Mouse (Mus musculus): ENCODE measurements around the gene Ech1. TPM values are rescaled to one million over a fixed set of nuclear protein-coding genes. Genes with fewer than 3 reads are reported as not detected.

Ech1 gene
- polyA plus RNA-seq, 1 experiment from 2014 or later = 175 TPM

DNA sequence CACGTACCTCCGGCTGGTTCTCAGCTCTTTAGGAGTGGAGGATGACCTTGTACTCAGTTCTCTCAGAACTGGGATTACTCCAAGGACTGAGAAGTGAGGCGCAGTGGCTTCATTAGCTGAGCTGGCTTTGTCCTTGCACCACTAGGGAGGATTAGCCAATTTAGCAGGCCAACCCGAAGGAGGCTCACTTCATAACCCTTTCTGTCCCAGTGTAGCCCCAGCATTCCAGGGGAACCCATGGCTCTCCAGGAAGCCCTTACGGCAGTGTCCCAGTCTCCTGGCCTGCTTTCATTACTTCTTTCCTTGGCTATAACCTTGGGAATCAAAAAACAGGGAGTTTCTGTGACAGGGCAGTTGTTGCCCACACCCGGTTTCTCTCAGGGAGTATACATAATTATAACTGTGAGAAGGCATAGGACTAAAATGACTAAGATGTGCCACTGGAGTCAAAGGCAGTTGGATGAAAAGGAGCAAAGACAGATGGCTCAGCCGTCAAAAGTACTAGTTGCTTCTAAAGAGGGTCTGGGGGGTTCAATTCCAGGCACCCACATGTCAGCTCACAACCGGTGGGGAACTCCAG is 17.3 kb upstream of the Ech1 start:
- H3K9me3 ChIP-seq = no peaks in the 10 kb centered on the region
- WGBS = 38% methylated on average over 7 of the region's 8 CpGs
- H3K27ac ChIP-seq = peak overlapping the region; percentile 100
- H3K36me3 ChIP-seq = no peaks in the 10 kb centered on the region; the same call in 1 of the 2 replicates
- no peaks in the 10 kb centered on the region for H3K27me3 ChIP-seq (replicated peaks)
- no peak for ATAC-seq (ENCODE audit: insufficient read depth, low FRiP score, low read depth)
- H3K4me2 ChIP-seq = peak overlapping the region; percentile 94
- peak overlapping the region; percentile 87; the same call in 1 of the 2 replicates for H3K9ac ChIP-seq
- H3K4me3 ChIP-seq (replicated peaks) = peak overlapping the region; percentile 74
- H3K4me1 ChIP-seq = peaks cover 25% of the 10 kb centered on the region

DNA sequence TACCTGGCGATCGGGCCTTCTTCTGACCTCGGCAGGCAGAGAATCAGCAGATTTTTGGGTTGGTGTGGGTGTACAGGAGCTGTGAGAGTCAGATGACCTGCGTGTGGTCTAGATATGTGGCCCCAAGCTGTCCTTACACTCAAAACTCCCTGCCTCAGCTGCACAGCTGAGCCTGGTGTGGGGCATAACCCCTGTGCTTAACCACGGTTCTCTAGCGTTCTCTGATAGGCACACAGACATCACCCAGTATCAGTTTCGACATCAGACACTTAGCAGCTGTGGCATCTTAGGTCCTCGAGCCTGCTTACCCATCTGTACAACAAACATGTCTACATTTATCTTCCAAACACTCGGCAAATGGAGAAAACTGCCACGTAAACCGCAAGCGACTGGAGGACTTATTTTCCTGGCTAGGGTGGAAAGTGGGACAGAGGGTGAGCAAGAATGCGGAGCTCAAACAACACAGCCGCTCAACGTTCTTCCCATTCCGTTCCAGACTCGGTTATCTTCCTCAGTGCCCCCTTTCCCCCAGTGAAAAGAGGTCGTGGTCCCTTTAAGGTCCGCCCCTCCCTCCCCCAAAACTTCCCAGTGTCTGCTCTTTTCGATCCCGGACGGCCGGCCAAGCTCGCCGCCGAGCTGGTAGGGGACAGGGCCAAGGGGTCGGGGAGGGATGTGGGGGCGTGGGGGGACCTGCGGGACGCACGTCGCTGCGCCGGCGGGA is 16.6 kb upstream of the Ech1 start, which contains the start of gene Hnrnpl:
TSS of gene Hnrnpl (plus strand) at position 321 of the 721 bp plus-strand sequence.
- Histone ChIP-seq H3K9me3 (no peaks in the 10 kb centered on the region), H3K4me3 (replicated peaks) (peak within 1 kb of the TSS; percentile 74), H3K27me3 (replicated peaks) (no peaks in the 10 kb centered on the region), H3K4me1 (peaks cover 25% of the 10 kb centered on the region), H3K36me3 (peaks cover 4% of the 10 kb centered on the region), H3K9ac (peak within 1 kb of the TSS; percentile 87), H3K27ac (peak within 1 kb of the TSS; percentile 100), H3K4me2 (peak within 1 kb of the TSS; percentile 94)
- 3% methylated on average over 35 of the region's 35 CpGs for WGBS
- ATAC-seq (ENCODE audit: insufficient read depth, low FRiP score, low read depth) = peak; percentile 1

DNA sequence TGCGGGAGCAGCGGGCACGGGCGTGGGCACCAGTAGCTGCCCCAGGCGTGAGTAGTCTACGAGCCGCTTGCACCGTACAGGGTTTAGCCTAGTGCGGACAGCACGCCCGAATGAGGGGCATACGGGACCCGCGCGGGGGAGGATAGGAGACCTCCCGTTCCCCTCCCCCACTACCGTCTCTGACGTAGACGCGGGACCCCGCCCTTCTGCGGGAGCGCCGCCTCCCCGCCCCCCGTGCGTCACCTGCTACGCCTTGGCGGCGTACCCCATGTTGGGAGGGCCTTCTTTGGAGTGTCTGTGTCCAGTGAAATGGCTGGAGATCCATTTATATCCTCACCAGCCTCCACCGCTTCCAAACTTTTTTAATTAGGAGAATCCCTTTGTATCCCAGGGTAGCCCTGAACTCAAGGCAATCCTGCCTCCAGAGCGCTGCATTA is 16.0 kb upstream of the Ech1 start:
- Histone ChIP-seq H3K4me2 (peak overlapping the region; percentile 94), H3K27ac (peak overlapping the region; percentile 100), H3K9ac (peak overlapping the region; percentile 87), H3K36me3 (peaks cover 10% of the 10 kb centered on the region), H3K9me3 (no peaks in the 10 kb centered on the region), H3K4me1 (peaks cover 26% of the 10 kb centered on the region), H3K27me3 (replicated peaks) (no peaks in the 10 kb centered on the region), H3K4me3 (replicated peaks) (peak overlapping the region; percentile 74)
- WGBS = under 1% methylated on average over 32 of the region's 32 CpGs
- peak; percentile 72 for ATAC-seq (ENCODE audit: insufficient read depth, low FRiP score, low read depth)

DNA sequence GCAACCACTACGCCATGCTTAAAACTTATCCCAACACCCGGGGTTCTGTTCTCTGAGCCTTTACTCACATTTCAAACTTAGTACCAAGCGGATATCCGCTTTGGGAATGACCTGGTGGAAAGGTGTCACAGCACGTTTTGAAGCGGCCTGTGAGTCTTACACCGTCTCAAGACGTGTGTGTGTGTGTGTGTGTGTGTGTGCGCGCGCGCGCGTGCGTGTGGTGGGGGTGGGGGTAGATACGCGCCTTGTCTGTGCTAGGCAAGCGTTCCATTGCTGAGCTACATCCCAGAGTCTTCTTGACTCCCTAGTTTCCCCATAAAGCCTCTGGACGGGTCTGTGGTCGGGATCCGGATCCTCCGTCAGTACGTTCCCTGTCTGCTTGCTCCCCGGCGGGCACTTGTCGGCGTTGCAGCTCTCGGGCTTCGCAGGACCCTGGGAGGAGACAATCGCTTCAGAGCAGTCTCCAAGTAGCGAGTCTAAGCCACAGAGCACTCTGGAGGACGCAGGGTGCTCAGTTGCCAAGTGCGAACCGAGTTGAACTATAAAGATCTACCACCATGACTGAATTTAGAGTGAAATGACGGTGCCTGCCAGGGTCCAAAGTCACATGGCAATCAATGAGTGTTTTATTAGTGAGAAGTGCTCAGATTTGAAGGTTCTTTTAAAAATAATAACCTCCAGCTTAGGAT is 15.5 kb upstream of the Ech1 start:
- WGBS = under 1% methylated on average over 35 of the region's 35 CpGs
- Histone ChIP-seq H3K4me1 (peaks cover 30% of the 10 kb centered on the region), H3K27me3 (replicated peaks) (no peaks in the 10 kb centered on the region)

DNA sequence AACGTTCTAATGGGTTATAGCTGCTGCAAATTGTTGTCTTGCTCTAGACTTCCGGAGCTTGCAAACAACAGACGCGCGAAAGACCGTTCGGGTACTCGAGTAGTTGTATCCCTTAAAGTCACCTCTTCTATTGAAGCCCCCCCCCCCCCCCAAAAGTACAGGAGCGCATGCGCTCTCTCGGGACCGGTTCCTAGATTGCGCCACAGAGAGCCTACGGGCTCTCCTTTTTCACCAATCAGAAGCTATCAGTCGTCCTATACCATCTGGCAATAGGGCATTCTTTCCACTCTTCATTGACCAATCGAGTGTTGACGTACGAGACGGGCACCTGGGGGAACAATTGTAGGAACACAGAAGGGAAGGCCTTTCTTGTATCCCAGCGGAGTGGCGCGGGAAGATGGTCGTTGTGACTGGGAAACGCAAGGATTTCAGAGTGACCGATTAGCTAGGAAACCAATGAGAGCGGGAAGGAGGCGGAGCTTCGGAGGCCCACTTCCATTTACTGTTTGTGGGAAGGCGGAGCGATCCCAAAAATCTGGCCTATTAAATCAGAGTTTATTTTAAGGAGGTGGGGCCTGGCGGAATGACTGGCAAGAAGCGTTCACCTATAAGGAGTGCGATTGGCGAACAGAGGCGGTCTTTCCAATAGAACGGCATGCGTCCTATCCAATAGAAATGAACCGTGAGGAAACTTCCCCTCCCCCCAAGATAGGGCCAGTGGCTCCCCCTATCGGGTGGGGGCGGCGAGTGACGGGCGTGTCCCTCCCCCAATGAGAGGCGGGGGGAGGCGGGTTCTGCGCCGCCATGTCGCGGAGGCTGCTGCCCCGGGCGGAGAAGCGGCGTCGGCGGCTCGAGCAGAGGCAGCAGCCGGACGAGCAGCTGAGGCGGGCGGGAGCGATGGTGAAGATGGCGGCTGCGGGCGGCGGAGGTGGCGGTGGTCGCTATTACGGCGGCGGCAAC is 14.6 kb upstream of the Ech1 start:
- Histone ChIP-seq H3K4me3 (replicated peaks) (peak overlapping the region; percentile 74), H3K9me3 (no peaks in the 10 kb centered on the region), H3K9ac (peak overlapping the region; percentile 90), H3K4me2 (peak overlapping the region; percentile 94), H3K36me3 (peaks cover 24% of the 10 kb centered on the region), H3K27me3 (replicated peaks) (no peaks in the 10 kb centered on the region), H3K4me1 (peaks cover 30% of the 10 kb centered on the region), H3K27ac (peak overlapping the region; percentile 100)
- peak; percentile 93 for ATAC-seq (ENCODE audit: insufficient read depth, low FRiP score, low read depth)
- under 1% methylated on average over 59 of the region's 70 CpGs for WGBS

More for the DNA sequence above, 15.5 kb upstream of the Ech1 start:
- Histone ChIP-seq H3K36me3 (peaks cover 16% of the 10 kb centered on the region), H3K4me2 (peak overlapping the region; percentile 94), H3K4me3 (replicated peaks) (peak overlapping the region; percentile 74), H3K27ac (peak overlapping the region; percentile 100), H3K9me3 (no peaks in the 10 kb centered on the region), H3K9ac (peak overlapping the region; percentile 57)
- ATAC-seq (ENCODE audit: insufficient read depth, low FRiP score, low read depth) = no peak

DNA sequence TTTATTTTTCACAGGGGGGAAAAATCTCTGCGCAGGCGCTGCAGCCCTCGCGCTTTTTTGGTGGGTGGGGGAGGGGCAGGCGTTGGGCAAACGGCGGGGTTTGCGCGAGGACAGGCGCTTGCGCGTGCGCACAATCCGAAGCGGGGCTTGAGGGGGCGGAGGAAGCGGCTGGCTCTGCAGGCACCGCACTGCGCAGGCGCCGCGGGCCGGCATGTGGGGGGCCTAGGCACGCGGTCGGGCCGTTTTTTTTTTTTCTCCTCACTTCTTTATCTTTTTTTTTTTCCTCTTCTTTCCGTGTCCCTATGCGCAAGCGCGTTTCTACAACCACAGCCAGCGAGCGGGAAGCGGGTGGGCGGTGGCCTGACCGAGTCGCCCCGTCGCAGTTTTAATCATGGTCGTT is 13.8 kb upstream of the Ech1 start:
- peaks cover 33% of the 10 kb centered on the region for H3K36me3 ChIP-seq
- peaks cover 37% of the 10 kb centered on the region for H3K4me1 ChIP-seq
- no peaks in the 10 kb centered on the region for H3K27me3 ChIP-seq (replicated peaks)
- peak overlapping the region; percentile 100 for H3K27ac ChIP-seq
- peak; percentile 34; the same call in 1 of the 2 replicates for ATAC-seq (ENCODE audit: insufficient read depth, low FRiP score, low read depth)
- under 1% methylated on average over 40 of the region's 40 CpGs for WGBS
- H3K9me3 ChIP-seq = no peaks in the 10 kb centered on the region
- peak overlapping the region; percentile 71 for H3K4me2 ChIP-seq
- H3K9ac ChIP-seq = peak overlapping the region; percentile 90
- H3K4me3 ChIP-seq (replicated peaks) = peak overlapping the region; percentile 74

DNA sequence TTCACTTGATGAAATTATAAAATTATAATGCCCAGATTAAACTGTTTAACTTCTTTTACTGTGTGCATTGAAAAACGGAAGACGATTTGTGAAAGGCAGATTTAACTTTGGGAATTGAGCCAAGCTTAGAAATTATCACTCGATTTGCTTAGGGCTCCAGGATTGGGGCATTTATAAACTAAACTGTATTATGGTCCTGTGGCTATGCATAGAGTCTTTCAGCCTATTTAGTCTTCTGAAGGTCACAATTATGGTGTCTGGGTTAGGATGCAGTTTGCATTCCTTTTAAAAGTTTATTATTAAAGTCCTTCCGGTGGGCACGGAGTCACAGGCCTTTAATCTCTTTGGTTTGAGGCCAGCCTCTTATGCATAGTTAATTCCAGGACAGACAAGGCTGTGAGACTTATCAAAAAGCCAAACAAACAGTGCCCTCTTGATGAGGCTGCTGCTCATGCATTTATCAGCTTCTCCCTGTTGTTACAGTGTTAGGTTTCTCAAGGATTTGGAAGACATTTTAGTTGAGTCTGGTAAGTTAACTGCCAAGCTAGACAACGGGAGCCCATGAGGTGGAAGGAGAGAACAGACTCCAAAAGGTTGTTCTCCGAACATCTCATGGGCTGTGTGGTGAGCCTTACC is 13.3 kb upstream of the Ech1 start:
- Histone ChIP-seq H3K9me3 (no peaks in the 10 kb centered on the region), H3K4me3 (replicated peaks) (peak overlapping the region; percentile 74), H3K9ac (peak overlapping the region; percentile 49; the same call in 1 of the 2 replicates), H3K4me2 (peak overlapping the region; percentile 71), H3K27me3 (replicated peaks) (no peaks in the 10 kb centered on the region), H3K27ac (peak overlapping the region; percentile 100; the same call in 1 of the 2 replicates), H3K36me3 (peaks cover 38% of the 10 kb centered on the region), H3K4me1 (peaks cover 38% of the 10 kb centered on the region)
- WGBS = 4% methylated on average over 7 of the region's 7 CpGs
- ATAC-seq (ENCODE audit: insufficient read depth, low FRiP score, low read depth) = no peak

DNA sequence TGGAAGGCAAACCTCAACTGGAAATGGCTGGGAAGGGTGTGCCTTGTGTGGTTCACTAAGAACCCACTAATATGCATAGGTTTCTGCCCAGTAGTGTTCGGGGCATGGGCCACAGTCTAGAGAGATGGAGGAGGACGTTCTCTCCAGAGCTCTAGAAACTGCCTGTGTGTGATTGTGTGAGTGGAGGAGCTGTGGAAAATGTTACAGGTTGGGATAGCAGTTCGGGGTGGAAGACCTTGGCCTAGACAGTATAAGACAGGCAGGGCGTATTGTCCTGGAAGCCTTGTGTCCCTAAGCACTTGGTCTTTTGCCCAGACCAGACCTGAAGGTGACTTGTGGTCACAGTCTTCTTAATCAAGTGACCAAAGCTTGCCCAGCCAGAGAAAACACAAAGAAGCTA is 12.6 kb upstream of the Ech1 start:
- peak overlapping the region; percentile 49; the same call in 1 of the 2 replicates for H3K9ac ChIP-seq
- no peak for ATAC-seq (ENCODE audit: insufficient read depth, low FRiP score, low read depth)
- WGBS = 53% methylated on average over 4 of the region's 4 CpGs
- H3K27ac ChIP-seq = peak overlapping the region; percentile 100
- peak overlapping the region; percentile 74 for H3K4me3 ChIP-seq (replicated peaks)
- H3K4me2 ChIP-seq = peak overlapping the region; percentile 71
- no peaks in the 10 kb centered on the region for H3K27me3 ChIP-seq (replicated peaks)
- H3K36me3 ChIP-seq = peaks cover 45% of the 10 kb centered on the region
- H3K9me3 ChIP-seq = no peaks in the 10 kb centered on the region
- H3K4me1 ChIP-seq = peaks cover 43% of the 10 kb centered on the region

DNA sequence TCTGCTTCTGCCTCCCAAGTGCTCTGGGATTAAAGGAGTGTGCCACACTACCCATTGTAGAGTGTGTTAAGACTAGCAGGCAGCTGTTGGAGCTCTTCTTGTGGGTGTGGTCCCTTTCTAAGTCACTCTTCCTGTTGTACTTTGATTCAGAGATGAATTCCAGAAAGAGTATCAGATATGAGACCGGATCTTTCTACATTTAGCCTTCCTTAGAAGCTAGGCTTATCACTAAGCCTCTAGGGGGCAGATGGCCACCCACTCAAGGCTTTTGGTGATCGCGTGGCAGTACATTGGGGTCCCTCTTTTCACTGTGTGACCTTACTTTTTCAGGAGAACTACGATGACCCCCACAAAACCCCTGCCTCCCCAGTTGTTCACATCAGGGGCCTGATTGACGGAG is 12.1 kb upstream of the Ech1 start:
- WGBS = 67% methylated on average over 5 of the region's 5 CpGs
- Histone ChIP-seq H3K4me1 (peaks cover 41% of the 10 kb centered on the region), H3K4me2 (peak overlapping the region; percentile 71), H3K36me3 (peaks cover 50% of the 10 kb centered on the region), H3K27me3 (replicated peaks) (no peaks in the 10 kb centered on the region), H3K9ac (0 out of 2 replicates have a peak overlapping the region, but pooled peaks have one; percentile 49), H3K9me3 (no peaks in the 10 kb centered on the region), H3K27ac (peak overlapping the region; percentile 100; the same call in 1 of the 2 replicates), H3K4me3 (replicated peaks) (peak overlapping the region; percentile 74)
- ATAC-seq (ENCODE audit: insufficient read depth, low FRiP score, low read depth) = no peak

DNA sequence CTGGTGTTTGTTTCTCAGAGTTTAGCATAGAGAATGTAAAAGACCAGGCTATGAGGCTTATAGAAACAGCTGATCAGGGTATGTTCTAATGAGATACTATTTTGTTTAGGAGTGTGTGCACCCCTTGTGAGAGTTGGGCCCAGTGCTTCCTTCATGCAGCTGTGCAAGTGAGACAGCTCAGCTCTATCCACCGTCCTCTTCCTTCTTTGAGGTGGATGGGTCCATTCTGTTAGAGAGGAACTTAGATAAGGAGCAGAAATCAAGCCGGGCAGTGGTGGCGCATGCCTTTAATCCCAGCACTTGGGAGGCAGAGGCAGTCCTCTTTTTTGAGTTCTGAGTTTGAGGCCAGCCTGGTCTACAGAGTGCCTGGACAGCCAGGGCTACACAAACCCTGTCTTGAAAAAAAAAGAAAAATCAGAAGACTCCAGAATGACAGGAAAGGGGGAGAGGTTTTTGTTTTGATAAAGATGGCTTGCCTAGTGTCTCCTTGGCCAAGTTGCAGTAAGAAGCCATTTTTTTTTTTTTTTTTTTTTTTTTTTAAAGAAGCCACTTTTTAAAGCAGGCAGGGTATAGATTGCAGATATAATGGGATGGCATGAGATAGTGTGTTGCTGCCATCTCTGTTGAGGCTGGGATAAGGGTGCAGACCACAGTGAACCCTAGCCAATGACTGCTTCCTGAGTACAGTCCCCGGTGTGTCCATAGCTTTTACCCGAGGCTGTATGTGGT is 10.5 kb upstream of the Ech1 start:
- H3K4me3 ChIP-seq (replicated peaks) = 0 out of 2 replicates have a peak overlapping the region, but pooled peaks have one; percentile 3
- H3K27me3 ChIP-seq (replicated peaks) = no peaks in the 10 kb centered on the region
- peaks cover 42% of the 10 kb centered on the region for H3K4me1 ChIP-seq
- no peak overlapping the region for H3K4me2 ChIP-seq
- H3K9me3 ChIP-seq = no peaks in the 10 kb centered on the region
- no peak overlapping the region for H3K9ac ChIP-seq
- no peak for ATAC-seq (ENCODE audit: insufficient read depth, low FRiP score, low read depth)
- WGBS = 72% methylated on average over 5 of the region's 5 CpGs
- H3K27ac ChIP-seq = no peak overlapping the region
- H3K36me3 ChIP-seq = peaks cover 61% of the 10 kb centered on the region
